Mouse (Mus musculus) left cerebral cortex, postnatal 36 days (tissue): Measurements from ENCODE around the gene Tbc1d23. TPM values are rescaled to one million over a fixed set of nuclear protein-coding genes. Genes with fewer than 3 reads are reported as not detected.
A peak's percentile ranks its signal among the peaks of the same experiment; 100 is the strongest.
"Not testable (repeated sequence)": the region's sequence is repeated elsewhere in the genome, so short reads cannot be mapped to it uniquely, and the experiment has no call there.

ENCODE experiments used
- DNase-seq, 2 experiments: peaks; one replicate each; pipeline ENCODE4 v3.0.0; 2021 to 2022; ENCODE audit warnings: low spot score in 2 of 2, mixed read lengths in 1 of 2
- intact Hi-C: fragments of 180-260 bp; cut with DNase I; formaldehyde crosslinking; loops from one replicate; pipeline ENCODE4 v1.15.1; 2025
- total RNA-seq, 2 experiments: library from RNA; stranded (reverse); gene quantifications; 2 replicates each; pipeline ENCODE4 v1.2.3; 2021

Gene Tbc1d23
- total RNA-seq, 2 experiments from 2014 or later, result 43.5 to 52.4 TPM

DNA sequence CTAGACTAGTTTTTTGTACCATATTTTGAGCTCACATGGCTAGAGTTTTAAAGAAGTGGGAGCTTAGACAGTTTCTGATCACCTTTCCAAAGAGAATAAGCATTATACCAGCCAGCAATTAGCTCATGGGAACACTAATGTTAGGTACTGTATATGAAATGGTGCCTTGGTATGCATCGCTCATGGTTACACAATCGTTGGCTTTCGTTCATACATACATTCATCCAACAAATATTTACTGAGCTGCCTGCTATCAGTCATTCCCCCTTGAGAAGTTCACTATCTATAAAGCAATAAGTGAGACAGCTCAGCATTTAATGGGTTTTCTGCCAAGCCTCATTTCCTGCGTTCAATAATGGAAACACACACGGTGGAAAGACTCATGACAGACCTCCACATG lies 4.9 kb downstream of the Tbc1d23 start:
- intact Hi-C loops, result no loop called here
- DNase-seq, result no peak

DNA sequence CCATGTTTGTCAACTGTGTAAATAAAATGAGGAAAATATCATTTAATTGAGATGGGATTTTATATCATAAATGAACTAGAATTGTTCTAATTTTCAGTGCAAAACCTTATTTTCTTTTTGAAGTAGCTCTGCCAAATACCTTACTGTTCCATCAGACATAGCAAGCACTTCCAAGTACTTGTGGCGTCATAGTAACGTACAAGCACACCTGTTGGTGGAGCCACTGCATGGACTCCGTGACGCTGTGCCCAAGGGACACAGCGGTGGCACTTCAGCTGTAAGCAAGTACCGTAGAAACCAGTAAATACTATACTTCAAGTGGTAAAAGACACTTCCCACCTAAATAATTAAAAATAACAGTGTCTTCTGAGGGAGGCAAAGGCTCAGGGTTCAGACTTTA lies 10.9 kb downstream of the Tbc1d23 start:
- DNase-seq, result no peak
- intact Hi-C loops, result no loop called here

DNA sequence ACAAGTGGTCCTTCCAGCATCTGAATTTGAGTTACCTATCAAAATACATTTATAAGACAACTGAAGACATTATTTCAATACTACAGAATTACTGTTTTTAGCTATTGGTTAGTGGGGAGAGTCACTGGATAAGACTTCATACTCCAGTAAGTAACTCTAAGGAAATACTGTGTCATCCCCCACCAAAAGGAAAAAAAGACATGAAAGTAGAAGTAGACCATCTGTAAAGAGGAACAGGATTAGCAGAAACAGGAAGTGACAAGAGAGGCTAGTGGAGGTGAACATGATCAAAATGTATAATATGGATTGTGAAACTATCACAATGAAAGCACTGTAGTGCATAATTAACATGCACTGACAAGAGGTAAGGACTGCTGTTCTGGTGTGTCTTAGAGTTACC lies 15.3 kb downstream of the Tbc1d23 start:
- intact Hi-C loops, result no loop called here
- no peak for DNase-seq

DNA sequence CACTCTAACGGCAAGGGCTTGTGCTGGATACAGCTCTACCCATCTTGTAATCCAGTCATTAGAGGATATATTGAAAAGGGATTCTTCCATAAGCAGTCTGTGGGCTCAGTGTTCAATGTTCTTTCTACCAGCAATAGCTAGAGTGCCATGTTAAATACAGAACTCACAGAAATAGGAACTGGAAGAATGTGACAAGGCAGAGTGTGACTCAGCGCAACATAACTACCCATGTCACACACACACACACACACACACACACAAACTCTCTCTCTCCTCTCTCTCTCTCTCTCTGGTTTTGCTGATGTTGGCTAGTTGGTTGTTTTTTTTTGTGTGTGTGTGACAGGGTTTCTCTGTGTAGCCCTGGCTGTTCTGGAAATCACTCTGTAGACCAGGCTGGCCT lies 20.3 kb downstream of the Tbc1d23 start:
- no peak for DNase-seq

DNA sequence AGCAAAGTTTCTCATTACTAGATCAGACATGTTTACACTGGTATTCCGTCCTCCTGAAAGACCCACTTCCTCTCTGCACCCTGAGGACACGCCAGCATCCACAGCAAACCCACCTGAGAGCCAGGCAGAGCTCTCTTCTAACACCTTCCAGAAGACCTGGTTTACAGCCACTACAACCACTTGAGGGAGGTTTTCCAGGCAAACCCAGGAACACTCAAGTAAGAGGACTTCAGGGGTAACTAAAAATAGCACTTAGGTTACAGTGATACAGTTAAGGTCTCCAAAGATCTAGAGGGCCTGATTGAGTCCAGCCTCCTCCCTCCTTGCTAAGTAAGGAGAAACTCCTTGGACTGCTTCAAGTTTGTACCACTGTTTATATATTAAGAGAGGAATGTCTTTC lies 23.0 kb downstream of the Tbc1d23 start:
- intact Hi-C loops, result no loop called here
- DNase-seq, result no peak

More for the DNA sequence above, 20.3 kb downstream of the Tbc1d23 start:
- intact Hi-C loops, result no loop called here

DNA sequence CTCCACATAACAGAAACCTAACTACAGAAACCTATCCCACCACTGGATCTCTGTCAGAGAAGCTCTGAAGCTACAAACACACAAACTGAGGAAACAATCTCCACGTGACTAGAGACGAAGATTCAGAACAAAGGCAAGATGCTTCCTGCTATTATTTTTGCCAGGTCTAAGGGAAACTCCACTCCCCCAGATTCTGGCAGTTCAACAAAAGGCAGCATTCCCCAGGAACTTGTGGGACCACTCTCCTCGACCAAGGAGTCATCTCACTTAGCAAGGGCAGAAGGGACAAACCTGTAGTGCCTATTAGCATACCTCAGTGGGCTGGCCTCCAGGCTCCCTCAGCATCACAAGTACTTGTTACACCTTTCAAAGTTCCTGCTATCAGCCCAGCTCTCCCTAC lies 34.0 kb downstream of the Tbc1d23 start:
- no peak for DNase-seq
- intact Hi-C loops, result no loop called here

DNA sequence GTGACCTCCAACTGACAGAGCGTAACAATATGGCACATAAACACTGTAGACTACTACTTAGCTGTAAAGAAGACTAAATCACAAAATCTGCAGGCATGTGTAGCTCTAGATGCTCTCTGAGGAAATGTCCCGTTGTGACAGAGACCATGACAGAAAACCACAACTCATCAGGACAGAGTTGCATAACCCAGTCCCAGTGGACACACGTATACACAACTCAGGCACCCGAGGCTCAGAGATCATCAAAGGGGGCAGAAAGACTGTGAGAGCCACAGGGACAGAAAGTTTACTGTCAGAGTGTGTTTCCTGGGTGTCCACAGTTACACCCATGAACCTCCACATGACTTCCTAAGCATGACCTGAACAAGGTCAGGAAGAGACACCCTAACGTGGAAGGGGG lies 34.7 kb downstream of the Tbc1d23 start:
- intact Hi-C loops, result no loop called here
- no peak for DNase-seq

DNA sequence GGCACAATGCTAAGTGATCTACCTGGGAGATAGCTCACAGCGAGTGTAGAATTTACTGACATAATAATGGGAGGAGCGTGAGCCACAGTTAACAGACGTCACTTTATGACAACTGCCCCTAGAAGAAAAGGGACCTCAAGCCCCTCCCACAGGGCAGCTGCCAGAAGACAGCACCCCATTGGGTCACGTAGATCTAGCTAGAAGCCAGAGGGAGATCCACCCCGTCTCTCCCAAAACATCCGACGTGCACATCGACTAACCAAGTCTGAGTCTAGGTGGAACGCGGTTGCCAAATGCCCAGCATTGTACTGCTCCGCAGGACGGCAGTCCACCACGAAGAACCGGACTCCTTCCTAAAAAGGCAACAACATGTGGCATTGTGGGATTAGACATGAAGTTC lies 40.1 kb downstream of the Tbc1d23 start:
- intact Hi-C loops, result no loop called here
- DNase-seq, result no peak

DNA sequence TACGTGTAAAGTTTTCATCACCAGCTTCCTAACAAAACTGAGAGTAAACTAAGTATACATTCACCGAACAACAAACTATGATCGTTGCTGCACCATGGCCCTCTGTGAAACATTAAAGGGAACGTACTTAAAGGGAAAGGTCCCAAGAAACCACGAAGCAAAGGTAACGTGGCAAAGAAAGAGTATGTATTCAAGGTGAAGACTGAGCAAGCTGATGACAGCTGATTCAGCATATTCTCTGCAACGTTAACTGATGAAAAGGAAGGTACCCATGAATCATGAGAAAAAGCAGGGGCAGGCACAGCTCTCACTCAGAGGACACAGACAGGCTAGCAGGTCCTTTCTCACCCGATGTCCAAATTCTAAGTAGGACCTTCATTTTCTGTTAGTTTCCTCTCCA lies 40.9 kb downstream of the Tbc1d23 start:
- DNase-seq, result no peak
- intact Hi-C loops, result no loop called here

DNA sequence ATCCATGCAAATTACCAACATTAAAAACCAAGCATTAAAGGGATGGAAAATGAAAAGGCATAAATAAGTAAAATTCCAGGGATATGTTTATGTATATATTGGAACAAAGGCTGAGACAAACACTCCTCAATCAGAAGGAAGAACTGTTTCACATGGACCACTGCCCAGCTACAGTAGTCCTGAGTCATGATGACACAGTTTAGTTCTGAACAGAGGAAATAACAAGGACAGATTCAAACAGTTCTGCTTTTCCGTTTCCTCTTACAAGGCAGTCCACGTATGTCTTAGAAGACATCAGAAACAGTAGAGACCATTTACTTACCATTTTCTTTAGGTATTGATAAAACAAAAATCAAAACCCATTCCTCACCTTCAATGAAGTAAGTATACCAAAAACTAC lies 41.8 kb downstream of the Tbc1d23 start:
- no peak for DNase-seq
- intact Hi-C loops, result no loop called here

DNA sequence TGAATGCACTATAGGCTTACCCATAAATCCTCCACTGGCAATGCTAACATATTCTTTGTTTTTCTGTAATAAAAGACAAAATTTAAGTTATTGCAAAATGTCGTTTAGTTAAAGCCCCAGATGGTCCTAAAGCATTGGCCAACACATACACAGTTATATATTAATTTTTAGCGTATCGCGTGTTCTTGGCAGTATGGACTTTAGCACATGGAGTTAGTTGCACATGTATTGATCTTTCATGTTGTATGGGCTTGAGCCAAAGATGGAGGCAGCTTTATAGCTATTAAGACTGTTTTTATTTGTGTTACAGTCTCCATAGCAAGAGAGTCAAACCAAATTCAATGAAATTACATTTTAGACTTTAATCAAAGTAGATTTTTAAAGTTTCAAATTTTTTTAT lies 44.7 kb downstream of the Tbc1d23 start:
- intact Hi-C loops, result no loop called here
- DNase-seq, result no peak

DNA sequence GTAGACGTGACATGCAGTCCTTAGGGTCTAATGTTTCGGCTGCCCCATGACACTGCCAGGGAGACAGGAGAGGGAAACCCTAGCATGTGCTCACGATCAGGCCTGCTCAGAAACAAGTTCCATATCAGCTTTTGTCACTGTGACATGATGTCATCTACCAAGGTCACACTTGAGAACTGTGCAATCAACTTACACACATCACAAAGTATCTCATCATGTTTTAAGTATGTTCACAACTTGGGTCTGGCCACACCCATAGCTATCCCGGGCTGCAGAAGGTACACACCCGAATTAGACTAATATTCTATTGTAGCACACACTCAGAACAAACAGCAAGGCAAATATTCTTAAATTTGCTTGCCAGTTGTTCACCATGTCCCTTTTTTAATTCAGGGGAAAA lies 49.3 kb downstream of the Tbc1d23 start:
- intact Hi-C loops, result no loop called here
- no peak for DNase-seq

DNA sequence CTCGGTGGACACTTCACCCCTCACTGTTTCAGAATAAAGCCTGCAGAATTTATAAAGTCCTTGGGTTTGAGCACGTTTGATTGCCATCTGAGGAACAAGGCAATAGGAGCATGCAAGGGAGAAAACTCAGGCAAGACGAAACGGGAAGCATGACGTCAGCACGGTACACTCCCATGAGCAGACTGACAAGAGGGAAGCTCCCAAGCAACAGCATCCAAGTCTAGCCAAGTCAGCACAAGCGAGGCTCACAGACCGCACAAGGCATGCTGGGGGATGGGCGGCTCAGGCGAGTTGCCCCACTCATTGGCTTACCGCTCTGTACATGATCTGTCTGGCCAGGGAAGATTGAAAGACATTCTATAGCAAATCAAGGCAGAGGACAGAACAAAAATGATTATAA lies 50.1 kb downstream of the Tbc1d23 start:
- no peak for DNase-seq
- intact Hi-C loops, result no loop called here

DNA sequence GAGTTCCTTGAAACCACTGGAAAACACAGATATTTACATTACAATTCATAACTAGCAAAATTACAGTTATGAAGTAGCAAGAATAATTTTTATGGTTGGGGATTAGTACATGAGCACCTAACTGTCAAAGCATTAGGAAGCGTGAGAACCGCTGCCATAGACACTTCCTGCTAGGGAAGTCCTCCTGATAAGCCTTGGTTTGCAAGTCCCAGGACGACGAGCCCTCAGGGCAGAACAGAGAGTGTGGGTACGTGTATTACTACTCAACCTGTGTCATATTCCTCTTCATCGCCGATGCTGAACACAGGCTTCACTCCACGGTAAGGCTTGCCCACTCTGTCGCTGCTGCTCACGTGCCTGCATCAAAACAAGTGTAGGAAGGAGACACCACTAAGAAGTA lies 53.6 kb downstream of the Tbc1d23 start:
- DNase-seq, result no peak
- intact Hi-C loops, result no loop called here

DNA sequence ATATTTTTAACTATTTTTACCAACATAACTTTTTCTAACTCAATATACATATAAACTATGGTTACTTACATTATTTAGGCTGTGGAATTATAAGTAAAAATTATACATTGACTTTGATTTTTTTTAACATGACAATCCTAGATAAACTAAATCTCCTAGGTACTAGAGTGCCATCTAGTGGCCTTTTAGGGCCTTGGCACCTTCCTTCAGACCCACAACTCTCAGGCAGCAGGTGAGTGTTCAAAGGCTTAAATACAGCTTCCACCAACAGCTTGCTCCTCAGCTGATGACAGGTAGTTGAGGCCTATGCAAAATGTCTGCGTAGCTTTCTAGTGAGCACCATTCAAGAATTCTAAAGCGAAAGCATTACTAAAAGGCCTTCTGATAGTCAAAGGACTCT lies 54.0 kb downstream of the Tbc1d23 start:
- intact Hi-C loops, result no loop called here
- DNase-seq, result no peak

DNA sequence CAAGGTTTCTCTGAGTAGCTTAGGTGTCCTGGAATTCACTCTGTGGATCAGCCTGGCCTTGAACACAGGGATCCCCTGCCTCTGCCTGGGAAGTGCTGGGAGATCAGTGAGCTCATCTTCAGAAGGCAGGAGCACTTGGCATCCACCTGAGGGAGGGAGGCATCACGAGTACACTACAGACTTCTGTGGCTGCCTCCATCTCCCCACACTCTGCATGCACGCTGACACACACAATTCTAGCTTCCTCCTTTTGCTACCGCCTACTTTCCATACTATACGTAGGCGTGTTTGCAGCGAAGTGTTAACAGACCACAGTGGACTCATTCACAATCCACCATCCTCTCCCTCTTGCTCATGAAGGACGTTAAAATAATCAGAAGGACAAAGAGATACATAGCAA lies 55.0 kb downstream of the Tbc1d23 start:
- DNase-seq, result peak; percentile 67 to 71
- intact Hi-C loops, result no loop called here

DNA sequence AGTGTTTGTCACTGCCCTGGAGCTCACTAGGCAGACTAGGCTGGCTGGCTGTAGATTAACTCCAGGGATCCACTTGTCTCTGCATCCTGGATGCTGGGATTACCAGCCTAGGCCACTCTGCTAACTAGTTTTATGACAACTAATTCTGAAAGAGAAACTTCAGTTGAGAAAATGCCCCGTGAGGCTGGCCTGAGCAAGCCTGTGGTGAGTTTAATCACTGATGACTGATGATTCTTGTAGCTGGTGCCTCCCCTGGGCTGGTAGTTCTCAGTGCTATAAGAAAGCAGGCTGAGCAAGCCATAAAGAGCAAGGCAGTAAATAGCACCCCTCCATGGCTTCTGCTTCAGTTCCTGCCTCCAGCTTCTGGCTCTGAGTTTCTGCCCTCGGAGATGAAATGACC lies 55.6 kb downstream of the Tbc1d23 start:
- no peak for DNase-seq
- intact Hi-C loops, result no loop called here

DNA sequence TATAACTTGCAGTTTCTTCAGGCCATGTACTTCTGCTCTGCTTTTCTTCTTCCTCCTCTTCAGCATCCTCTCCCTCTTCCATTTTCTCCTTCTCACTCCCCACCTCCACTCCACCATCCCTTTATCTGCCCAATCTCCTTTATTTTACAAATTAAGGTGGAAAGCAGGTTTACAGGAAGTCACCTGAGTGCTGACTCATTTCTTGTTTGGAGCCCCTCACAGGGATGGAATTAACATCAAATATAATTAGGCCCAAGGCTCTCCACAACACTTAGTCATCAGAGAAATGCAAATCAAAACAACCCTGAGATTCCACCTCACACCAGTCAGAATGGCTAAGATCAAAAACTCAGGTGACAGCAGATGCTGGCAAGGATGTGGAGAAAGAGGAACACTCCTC lies 56.8 kb downstream of the Tbc1d23 start:
- DNase-seq, result not testable (repeated sequence)

DNA sequence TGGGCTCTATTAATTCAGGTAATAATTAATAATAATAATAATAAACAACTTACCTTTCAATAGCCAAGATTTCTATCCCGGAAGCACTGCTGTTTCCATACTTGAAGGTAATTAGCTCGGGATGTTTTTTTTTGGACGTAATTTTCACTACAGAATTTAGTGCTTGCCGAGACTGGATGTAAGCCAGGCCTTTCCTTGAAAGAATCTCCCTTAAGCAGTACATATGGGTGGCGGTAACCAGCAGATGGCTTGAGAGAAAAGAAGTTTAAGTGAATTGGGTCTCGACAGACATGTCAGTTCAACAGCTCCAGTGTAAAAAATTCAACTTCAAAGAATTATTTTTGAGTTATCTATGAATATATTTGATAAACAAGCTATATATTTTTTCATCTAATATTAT lies 59.7 kb downstream of the Tbc1d23 start:
- intact Hi-C loops, result no loop called here
- no peak for DNase-seq

More for the DNA sequence above, 56.8 kb downstream of the Tbc1d23 start:
- intact Hi-C loops, result not testable (repeated sequence)

DNA sequence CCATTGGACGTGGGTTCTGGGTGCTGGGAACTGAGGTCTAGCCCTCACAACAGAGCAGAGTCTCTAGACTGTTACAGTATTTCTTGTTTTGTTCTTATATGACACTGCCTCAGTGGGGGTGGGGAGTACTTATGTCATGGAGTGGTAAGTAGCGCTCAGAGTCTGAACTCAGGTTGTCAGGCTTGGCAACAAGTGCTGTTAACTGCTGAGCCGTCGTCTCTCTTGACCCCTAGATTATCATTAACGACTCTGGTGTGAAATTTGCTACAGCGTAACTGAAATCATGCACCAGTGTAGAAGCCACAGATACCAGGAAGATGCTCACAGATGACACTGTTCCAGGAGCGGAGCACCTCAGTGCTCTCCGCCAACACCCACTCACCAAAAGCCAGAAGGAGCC lies 60.1 kb downstream of the Tbc1d23 start:
- intact Hi-C loops, result no loop called here
- no peak for DNase-seq

DNA sequence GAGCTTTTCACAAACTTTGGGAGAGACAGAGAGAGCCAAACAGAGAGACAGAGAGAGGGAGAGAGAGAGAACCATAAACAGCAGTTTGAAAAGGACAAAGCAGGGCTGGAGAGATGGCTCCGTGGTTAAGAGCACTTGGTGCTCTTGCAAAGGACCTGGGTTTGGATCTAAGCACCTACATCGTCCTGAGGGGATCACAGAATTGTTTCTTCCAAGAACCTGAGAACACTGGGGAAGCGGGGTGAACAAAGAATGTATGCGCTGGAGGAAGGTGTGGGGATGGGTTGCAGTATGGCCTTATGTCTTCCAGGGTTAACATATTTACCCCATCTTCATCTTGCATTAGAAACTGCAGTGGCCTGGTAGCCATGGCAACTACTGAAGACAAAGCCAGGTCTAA lies 63.1 kb downstream of the Tbc1d23 start:
- no peak for DNase-seq
- intact Hi-C loops, result loop anchor here (5.0 kb wide), 3 partner anchors 46 to 451 kb away; partner anchors contain the start of genes Tfg and Tomm70a

DNA sequence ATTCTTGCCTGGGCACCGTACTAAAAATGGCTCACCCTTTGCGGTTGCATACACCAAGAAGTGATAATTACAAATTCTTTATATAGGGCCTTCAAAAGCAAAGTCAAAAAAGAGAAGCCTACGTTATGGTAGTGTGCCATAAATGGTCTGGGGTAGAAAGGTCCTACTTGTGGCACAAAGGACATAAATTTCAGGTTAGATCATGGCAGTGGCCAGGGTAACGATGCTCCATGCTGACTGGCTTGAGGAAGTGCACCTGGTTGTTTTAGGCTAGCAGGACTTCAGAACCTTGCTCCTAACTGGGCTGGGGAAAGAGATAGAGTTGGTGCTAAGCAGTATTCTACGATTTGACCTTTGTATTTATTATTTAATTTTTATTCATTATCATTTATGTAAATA lies 63.8 kb downstream of the Tbc1d23 start:
- intact Hi-C loops, result loop anchor here (5.0 kb wide), 3 partner anchors 45 to 450 kb away; partner anchors contain the start of genes Tfg and Tomm70a
- no peak for DNase-seq
